Mouse (Mus musculus): ENCODE data around the gene Atg4d.
"Not testable (repeated sequence)": the region's sequence is repeated elsewhere in the genome, so short reads cannot be mapped to it uniquely, and the experiment has no call there.

- TF ChIP-seq CTCF, EP300 (IDR thresholded peaks at IDR 0.05; ENCODE audit: low read depth): not testable (repeated sequence)
Observed at GRCm38 (mm10) chr9:21322917-21323297, 57.8 kb downstream of the Atg4d start.

Data from liver, postnatal 0 days (tissue).